Mouse (Mus musculus): ENCODE measurements at regions not wholly inside any gene's neighbourhood (a gene's known extent, or its start where the extent isn't known, plus 50 kb on each side); places are given as distances from the start of the nearest gene placed in this dataset.

- Histone ChIP-seq H3K36me3 (ENCODE audit: control insufficient read depth, insufficient read depth, low read length) (no peaks in the 10 kb centered on the region), H3K27me3 (ENCODE audit: control insufficient read depth, insufficient read depth, low read length) (no peaks in the 10 kb centered on the region), H3K9ac (ENCODE audit: low read length) (no peak overlapping the region), H3K9me3 (replicated peaks; ENCODE audit: control insufficient read depth, low read length) (no peaks in the 10 kb centered on the region), H3K27ac (ENCODE audit: low read length) (no peak overlapping the region), H3K4me3 (replicated peaks; ENCODE audit: low read length) (no peak overlapping the region), H3K4me1 (ENCODE audit: control insufficient read depth, insufficient read depth, low read length) (no peaks in the 10 kb centered on the region), H3K4me2 (ENCODE audit: low read depth, low read length) (no peak overlapping the region)
- 85% methylated on average over 1 of the region's 1 CpGs for WGBS
- ATAC-seq (ENCODE audit: insufficient read depth, low FRiP score) = no peak
Observed at GRCm38 (mm10) chr6:36137223-36137622, 250.7 kb upstream of the Chrm2 start.

- 80% methylated on average over 1 of the region's 1 CpGs for WGBS
Observed at GRCm38 (mm10) chr6:36147267-36147666, 240.6 kb upstream of the Chrm2 start.

GRCm38 (mm10) chr6:36174514-36174913 is 213.4 kb upstream of the Chrm2 start:
- Histone ChIP-seq H3K4me1 (ENCODE audit: control insufficient read depth, insufficient read depth, low read length) (no peaks in the 10 kb centered on the region), H3K4me2 (ENCODE audit: low read depth, low read length) (no peak overlapping the region), H3K27me3 (ENCODE audit: control insufficient read depth, insufficient read depth, low read length) (no peaks in the 10 kb centered on the region), H3K9me3 (replicated peaks; ENCODE audit: control insufficient read depth, low read length) (no peaks in the 10 kb centered on the region), H3K9ac (ENCODE audit: low read length) (no peak overlapping the region), H3K4me3 (replicated peaks; ENCODE audit: low read length) (no peak overlapping the region), H3K36me3 (ENCODE audit: control insufficient read depth, insufficient read depth, low read length) (no peaks in the 10 kb centered on the region), H3K27ac (ENCODE audit: low read length) (no peak overlapping the region)
- ATAC-seq (ENCODE audit: insufficient read depth, low FRiP score) = peak; percentile 53; the same call in 1 of the 2 replicates

More at GRCm38 (mm10) chr6:36147267-36147666, 240.6 kb upstream of the Chrm2 start:
- Histone ChIP-seq H3K4me3 (replicated peaks; ENCODE audit: low read length) (no peak overlapping the region), H3K27me3 (ENCODE audit: control insufficient read depth, insufficient read depth, low read length) (no peaks in the 10 kb centered on the region), H3K9me3 (replicated peaks; ENCODE audit: control insufficient read depth, low read length) (no peaks in the 10 kb centered on the region), H3K4me2 (ENCODE audit: low read depth, low read length) (no peak overlapping the region), H3K27ac (ENCODE audit: low read length) (no peak overlapping the region), H3K4me1 (ENCODE audit: control insufficient read depth, insufficient read depth, low read length) (no peaks in the 10 kb centered on the region), H3K36me3 (ENCODE audit: control insufficient read depth, insufficient read depth, low read length) (no peaks in the 10 kb centered on the region), H3K9ac (ENCODE audit: low read length) (no peak overlapping the region)
- no peak for ATAC-seq (ENCODE audit: insufficient read depth, low FRiP score)

- WGBS = 32% methylated on average over 3 of the region's 3 CpGs
- peak; percentile 87 for ATAC-seq (ENCODE audit: insufficient read depth, low FRiP score)
- H3K27ac ChIP-seq (ENCODE audit: low read length) = peak overlapping the region; percentile 37
Observed at GRCm38 (mm10) chr6:36175112-36175511, 212.8 kb upstream of the Chrm2 start.

GRCm38 (mm10) chr6:36179895-36180294 is 208.0 kb upstream of the Chrm2 start:
- H3K4me3 ChIP-seq (replicated peaks; ENCODE audit: low read length) = no peak overlapping the region
- H3K9me3 ChIP-seq (replicated peaks; ENCODE audit: control insufficient read depth, low read length) = no peaks in the 10 kb centered on the region
- no peaks in the 10 kb centered on the region for H3K27me3 ChIP-seq (ENCODE audit: control insufficient read depth, insufficient read depth, low read length)
- WGBS = 31% methylated on average over 3 of the region's 3 CpGs
- no peak overlapping the region; the same call in 1 of the 2 replicates for H3K27ac ChIP-seq (ENCODE audit: low read length)
- no peak overlapping the region for H3K4me2 ChIP-seq (ENCODE audit: low read depth, low read length)
- peak; percentile 50; the same call in 1 of the 2 replicates for ATAC-seq (ENCODE audit: insufficient read depth, low FRiP score)
- no peak overlapping the region for H3K9ac ChIP-seq (ENCODE audit: low read length)
- H3K36me3 ChIP-seq (ENCODE audit: control insufficient read depth, insufficient read depth, low read length) = no peaks in the 10 kb centered on the region
- no peaks in the 10 kb centered on the region for H3K4me1 ChIP-seq (ENCODE audit: control insufficient read depth, insufficient read depth, low read length)

More at GRCm38 (mm10) chr6:36175112-36175511, 212.8 kb upstream of the Chrm2 start:
- no peak overlapping the region for H3K4me2 ChIP-seq (ENCODE audit: low read depth, low read length)
- H3K9me3 ChIP-seq (replicated peaks; ENCODE audit: control insufficient read depth, low read length) = no peaks in the 10 kb centered on the region
- H3K27me3 ChIP-seq (ENCODE audit: control insufficient read depth, insufficient read depth, low read length) = no peaks in the 10 kb centered on the region
- H3K9ac ChIP-seq (ENCODE audit: low read length) = no peak overlapping the region
- H3K36me3 ChIP-seq (ENCODE audit: control insufficient read depth, insufficient read depth, low read length) = no peaks in the 10 kb centered on the region
- no peak overlapping the region for H3K4me3 ChIP-seq (replicated peaks; ENCODE audit: low read length)
- H3K4me1 ChIP-seq (ENCODE audit: control insufficient read depth, insufficient read depth, low read length) = no peaks in the 10 kb centered on the region

GRCm38 (mm10) chr6:36182698-36183097 is 205.2 kb upstream of the Chrm2 start:
- H3K36me3 ChIP-seq (ENCODE audit: control insufficient read depth, insufficient read depth, low read length) = no peaks in the 10 kb centered on the region
- H3K9me3 ChIP-seq (replicated peaks; ENCODE audit: control insufficient read depth, low read length) = no peaks in the 10 kb centered on the region
- 63% methylated on average over 1 of the region's 1 CpGs for WGBS
- no peaks in the 10 kb centered on the region for H3K4me1 ChIP-seq (ENCODE audit: control insufficient read depth, insufficient read depth, low read length)
- H3K4me3 ChIP-seq (replicated peaks; ENCODE audit: low read length) = no peak overlapping the region
- ATAC-seq (ENCODE audit: insufficient read depth, low FRiP score) = no peak
- H3K27ac ChIP-seq (ENCODE audit: low read length) = no peak overlapping the region
- no peak overlapping the region for H3K4me2 ChIP-seq (ENCODE audit: low read depth, low read length)
- no peak overlapping the region for H3K9ac ChIP-seq (ENCODE audit: low read length)
- no peaks in the 10 kb centered on the region for H3K27me3 ChIP-seq (ENCODE audit: control insufficient read depth, insufficient read depth, low read length)

- no peaks in the 10 kb centered on the region for H3K27me3 ChIP-seq (ENCODE audit: control insufficient read depth, insufficient read depth, low read length)
- no peaks in the 10 kb centered on the region for H3K4me1 ChIP-seq (ENCODE audit: control insufficient read depth, insufficient read depth, low read length)
- H3K4me2 ChIP-seq (ENCODE audit: low read depth, low read length) = no peak overlapping the region
- H3K36me3 ChIP-seq (ENCODE audit: control insufficient read depth, insufficient read depth, low read length) = no peaks in the 10 kb centered on the region
- no peak for ATAC-seq (ENCODE audit: insufficient read depth, low FRiP score)
- H3K9ac ChIP-seq (ENCODE audit: low read length) = no peak overlapping the region
- H3K9me3 ChIP-seq (replicated peaks; ENCODE audit: control insufficient read depth, low read length) = no peaks in the 10 kb centered on the region
- 80% methylated on average over 2 of the region's 2 CpGs for WGBS
- no peak overlapping the region for H3K4me3 ChIP-seq (replicated peaks; ENCODE audit: low read length)
- no peak overlapping the region for H3K27ac ChIP-seq (ENCODE audit: low read length)
Observed at GRCm38 (mm10) chr6:36206666-36207065, 181.2 kb upstream of the Chrm2 start.

- no peak overlapping the region for H3K4me2 ChIP-seq (ENCODE audit: low read depth, low read length)
- H3K4me3 ChIP-seq (replicated peaks; ENCODE audit: low read length) = no peak overlapping the region
- no peak overlapping the region for H3K27ac ChIP-seq (ENCODE audit: low read length)
- no peaks in the 10 kb centered on the region for H3K27me3 ChIP-seq (ENCODE audit: control insufficient read depth, insufficient read depth, low read length)
- no peak overlapping the region for H3K9ac ChIP-seq (ENCODE audit: low read length)
- 44% methylated on average over 4 of the region's 4 CpGs for WGBS
- no peaks in the 10 kb centered on the region for H3K9me3 ChIP-seq (replicated peaks; ENCODE audit: control insufficient read depth, low read length)
- no peaks in the 10 kb centered on the region for H3K36me3 ChIP-seq (ENCODE audit: control insufficient read depth, insufficient read depth, low read length)
- no peak for ATAC-seq (ENCODE audit: insufficient read depth, low FRiP score)
- H3K4me1 ChIP-seq (ENCODE audit: control insufficient read depth, insufficient read depth, low read length) = no peaks in the 10 kb centered on the region
Observed at GRCm38 (mm10) chr6:36221308-36221707, 166.6 kb upstream of the Chrm2 start.

GRCm38 (mm10) chr6:36234438-36234837 is 153.4 kb upstream of the Chrm2 start:
- Histone ChIP-seq H3K9ac (ENCODE audit: low read length) (no peak overlapping the region), H3K9me3 (replicated peaks; ENCODE audit: control insufficient read depth, low read length) (no peaks in the 10 kb centered on the region), H3K4me3 (replicated peaks; ENCODE audit: low read length) (no peak overlapping the region), H3K36me3 (ENCODE audit: control insufficient read depth, insufficient read depth, low read length) (no peaks in the 10 kb centered on the region), H3K4me2 (ENCODE audit: low read depth, low read length) (no peak overlapping the region), H3K27me3 (ENCODE audit: control insufficient read depth, insufficient read depth, low read length) (no peaks in the 10 kb centered on the region), H3K4me1 (ENCODE audit: control insufficient read depth, insufficient read depth, low read length) (no peaks in the 10 kb centered on the region), H3K27ac (ENCODE audit: low read length) (no peak overlapping the region)
- ATAC-seq (ENCODE audit: insufficient read depth, low FRiP score) = no peak
- WGBS = 29% methylated on average over 1 of the region's 1 CpGs

- Histone ChIP-seq H3K9ac (ENCODE audit: low read length) (no peak overlapping the region), H3K4me3 (replicated peaks; ENCODE audit: low read length) (no peak overlapping the region), H3K36me3 (ENCODE audit: control insufficient read depth, insufficient read depth, low read length) (no peaks in the 10 kb centered on the region), H3K9me3 (replicated peaks; ENCODE audit: control insufficient read depth, low read length) (no peaks in the 10 kb centered on the region), H3K27ac (ENCODE audit: low read length) (no peak overlapping the region), H3K27me3 (ENCODE audit: control insufficient read depth, insufficient read depth, low read length) (no peaks in the 10 kb centered on the region), H3K4me1 (ENCODE audit: control insufficient read depth, insufficient read depth, low read length) (no peaks in the 10 kb centered on the region), H3K4me2 (ENCODE audit: low read depth, low read length) (no peak overlapping the region)
- 41% methylated on average over 3 of the region's 3 CpGs for WGBS
- no peak for ATAC-seq (ENCODE audit: insufficient read depth, low FRiP score)
Observed at GRCm38 (mm10) chr6:36247027-36247426, 140.9 kb upstream of the Chrm2 start.
